Mouse (Mus musculus): ENCODE data around the gene Gm10337. TPM values are rescaled to one million over a fixed set of nuclear protein-coding genes. Genes with fewer than 3 reads are reported as not detected.

Gene Gm10337
- polyA plus RNA-seq, 1 experiment from 2014 or later, result 14.8 TPM

- no peak for ATAC-seq (ENCODE audit: low FRiP score, low read depth)
- H3K9me3 ChIP-seq, result no peaks in the 10 kb centered on the region
- no peaks in the 10 kb centered on the region for H3K27me3 ChIP-seq
- WGBS, result 89% methylated on average over 19 of the region's 19 CpGs
- H3K9ac ChIP-seq, result no peak overlapping the region
- no peaks in the 10 kb centered on the region for H3K4me1 ChIP-seq (replicated peaks)
- no peak overlapping the region for H3K4me2 ChIP-seq
- H3K4me3 ChIP-seq, result no peak overlapping the region
- peaks cover 89% of the 10 kb centered on the region for H3K36me3 ChIP-seq
- H3K27ac ChIP-seq (replicated peaks), result no peak overlapping the region
These were observed 2.3 kb upstream of the Gm10337 start for GRCm38 (mm10) chr15:102501084-102501814.

DNA sequence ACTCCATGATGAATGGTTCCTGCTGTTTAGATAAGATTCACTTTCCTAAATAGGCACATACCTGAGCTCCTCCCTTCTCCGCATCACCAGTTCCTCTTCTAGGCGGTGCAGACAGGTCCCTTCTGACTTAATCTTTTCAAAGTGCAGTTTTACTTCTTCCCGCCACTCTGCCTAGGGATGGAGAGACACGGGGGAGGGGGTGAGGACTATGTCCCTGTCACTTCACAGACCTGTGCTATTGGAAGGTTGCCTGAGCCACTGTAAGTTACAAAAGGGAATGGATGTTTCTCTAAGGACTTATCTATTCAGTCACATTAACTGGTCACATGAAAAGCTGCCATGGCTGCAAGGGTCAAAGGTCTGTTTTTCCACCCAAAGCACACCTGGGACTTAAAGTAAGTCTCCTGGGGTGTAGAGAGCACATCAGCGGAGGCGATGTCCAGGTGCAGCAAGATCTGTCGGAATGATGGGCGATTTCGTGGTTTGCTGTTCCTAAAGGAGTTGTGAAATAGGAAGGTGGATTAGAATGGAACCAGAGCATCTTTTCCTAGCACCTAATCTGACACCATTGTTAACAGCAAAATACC is 1.2 kb upstream of the Gm10337 start:
- no peaks in the 10 kb centered on the region for H3K9me3 ChIP-seq
- H3K27ac ChIP-seq (replicated peaks), result no peak overlapping the region
- no peak overlapping the region for H3K4me3 ChIP-seq
- no peak overlapping the region for H3K9ac ChIP-seq
- WGBS, result 82% methylated on average over 9 of the region's 9 CpGs
- no peaks in the 10 kb centered on the region for H3K4me1 ChIP-seq (replicated peaks)
- no peaks in the 10 kb centered on the region for H3K27me3 ChIP-seq
- ATAC-seq (ENCODE audit: low FRiP score, low read depth), result no peak
- no peak overlapping the region for H3K4me2 ChIP-seq
- H3K36me3 ChIP-seq, result peaks cover 80% of the 10 kb centered on the region

DNA sequence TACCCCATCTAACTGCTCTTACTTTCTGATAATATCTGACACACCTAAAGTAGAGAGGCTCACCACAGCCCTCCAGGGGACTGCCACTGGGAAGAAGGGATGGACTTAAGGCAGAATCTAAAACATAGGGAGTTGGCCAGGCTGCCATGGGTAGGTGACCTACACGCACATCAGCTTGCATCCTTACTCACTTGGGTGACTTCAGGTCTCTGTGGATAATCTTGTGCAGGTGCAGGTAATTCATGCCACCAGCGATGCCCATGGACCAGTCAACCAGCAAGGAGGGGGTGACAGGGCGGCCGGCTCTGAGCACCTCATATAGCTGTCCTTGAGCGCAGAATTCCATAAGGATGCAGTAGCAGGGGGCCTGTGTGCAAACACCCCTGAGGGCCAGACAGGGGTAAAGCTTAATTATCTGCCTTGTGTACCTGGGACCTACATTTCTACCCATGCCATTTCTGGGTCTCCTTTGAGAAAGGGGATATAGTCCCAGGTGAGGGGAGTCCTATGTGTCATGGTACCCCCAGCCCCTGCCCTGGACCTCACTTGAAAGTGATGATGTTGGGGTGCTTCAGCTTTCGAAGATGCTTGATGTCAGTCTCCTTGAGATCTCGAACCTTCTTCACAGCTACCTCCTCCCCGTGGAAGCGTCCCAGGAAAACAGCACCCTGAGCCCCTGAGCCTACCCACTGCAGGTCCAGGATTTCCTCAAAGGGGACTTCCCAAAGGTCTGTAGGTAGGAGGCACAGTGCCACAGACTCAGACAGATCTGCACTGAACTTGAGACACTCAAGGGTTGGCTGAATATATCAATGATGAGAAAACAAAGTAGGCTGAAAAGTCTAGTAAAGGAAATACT is 631 bp downstream of the Gm10337 start:
- no peak overlapping the region for H3K4me2 ChIP-seq
- ATAC-seq (ENCODE audit: low FRiP score, low read depth), result no peak
- 90% methylated on average over 9 of the region's 9 CpGs for WGBS
- no peaks in the 10 kb centered on the region for H3K9me3 ChIP-seq
- H3K27ac ChIP-seq (replicated peaks), result no peak overlapping the region
- peaks cover 10% of the 10 kb centered on the region for H3K4me1 ChIP-seq (replicated peaks)
- H3K36me3 ChIP-seq, result peaks cover 72% of the 10 kb centered on the region
- no peaks in the 10 kb centered on the region for H3K27me3 ChIP-seq
- no peak overlapping the region for H3K9ac ChIP-seq
- H3K4me3 ChIP-seq, result no peak overlapping the region

GRCm38 (mm10) chr15:102505073-102505769 is 1.7 kb downstream of the Gm10337 start:
- WGBS, result 75% methylated on average over 12 of the region's 12 CpGs
- Histone ChIP-seq H3K4me2 (no peak overlapping the region), H3K9me3 (no peaks in the 10 kb centered on the region), H3K36me3 (peaks cover 61% of the 10 kb centered on the region), H3K9ac (no peak overlapping the region), H3K4me3 (no peak overlapping the region), H3K4me1 (replicated peaks) (peaks cover 20% of the 10 kb centered on the region), H3K27me3 (no peaks in the 10 kb centered on the region), H3K27ac (replicated peaks) (no peak overlapping the region)
- ATAC-seq (ENCODE audit: low FRiP score, low read depth), result no peak

GRCm38 (mm10) chr15:102505770-102506463 is 2.4 kb downstream of the Gm10337 start:
- no peak overlapping the region for H3K4me3 ChIP-seq
- WGBS, result 85% methylated on average over 9 of the region's 9 CpGs
- peaks cover 26% of the 10 kb centered on the region for H3K4me1 ChIP-seq (replicated peaks)
- no peak overlapping the region for H3K4me2 ChIP-seq
- H3K9me3 ChIP-seq, result no peaks in the 10 kb centered on the region
- H3K27me3 ChIP-seq, result no peaks in the 10 kb centered on the region
- no peak overlapping the region for H3K9ac ChIP-seq
- no peak overlapping the region for H3K27ac ChIP-seq (replicated peaks)
- peaks cover 54% of the 10 kb centered on the region for H3K36me3 ChIP-seq
- no peak for ATAC-seq (ENCODE audit: low FRiP score, low read depth)

GRCm38 (mm10) chr15:102506464-102506830 is 2.9 kb downstream of the Gm10337 start:
- no peak overlapping the region for H3K27ac ChIP-seq (replicated peaks)
- H3K27me3 ChIP-seq, result no peaks in the 10 kb centered on the region
- 60% methylated on average over 2 of the region's 2 CpGs for WGBS
- no peak overlapping the region for H3K4me3 ChIP-seq
- no peak overlapping the region for H3K9ac ChIP-seq
- no peaks in the 10 kb centered on the region for H3K9me3 ChIP-seq
- no peak overlapping the region for H3K4me2 ChIP-seq
- H3K36me3 ChIP-seq, result peaks cover 49% of the 10 kb centered on the region
- peaks cover 31% of the 10 kb centered on the region for H3K4me1 ChIP-seq (replicated peaks)
- ATAC-seq (ENCODE audit: low FRiP score, low read depth), result no peak

DNA sequence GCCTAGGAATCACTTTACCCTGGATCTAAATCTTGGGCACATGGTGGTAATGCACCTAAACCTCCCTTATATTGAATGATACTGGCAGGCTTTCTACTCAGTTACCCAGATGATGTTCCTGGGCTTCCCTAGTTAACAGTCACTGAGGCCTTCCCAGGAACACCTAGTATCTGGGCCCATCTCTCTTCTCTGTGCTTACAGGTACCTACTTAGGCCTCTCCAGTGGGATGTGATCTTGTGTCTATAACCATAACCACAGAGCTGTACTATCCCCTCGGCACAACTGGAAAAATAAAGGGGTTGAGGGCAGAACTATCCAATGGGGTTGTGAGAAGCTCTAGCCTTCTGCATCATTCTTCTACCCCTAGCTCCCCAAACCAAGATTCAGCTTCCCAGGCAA is 3.3 kb downstream of the Gm10337 start:
- H3K9ac ChIP-seq, result no peak overlapping the region
- peaks cover 35% of the 10 kb centered on the region for H3K4me1 ChIP-seq (replicated peaks)
- H3K4me2 ChIP-seq, result no peak overlapping the region
- no peak for ATAC-seq (ENCODE audit: low FRiP score, low read depth)
- H3K9me3 ChIP-seq, result no peaks in the 10 kb centered on the region
- no peak overlapping the region for H3K27ac ChIP-seq (replicated peaks)
- peaks cover 45% of the 10 kb centered on the region for H3K36me3 ChIP-seq
- H3K4me3 ChIP-seq, result no peak overlapping the region
- WGBS, result 94% methylated on average over 1 of the region's 1 CpGs
- no peaks in the 10 kb centered on the region for H3K27me3 ChIP-seq

- H3K4me3 ChIP-seq, result no peak overlapping the region
- peaks cover 38% of the 10 kb centered on the region for H3K36me3 ChIP-seq
- no peak overlapping the region for H3K4me2 ChIP-seq
- H3K27me3 ChIP-seq, result no peaks in the 10 kb centered on the region
- H3K9me3 ChIP-seq, result no peaks in the 10 kb centered on the region
- no peak overlapping the region for H3K27ac ChIP-seq (replicated peaks)
- H3K4me1 ChIP-seq (replicated peaks), result peaks cover 42% of the 10 kb centered on the region
- ATAC-seq (ENCODE audit: low FRiP score, low read depth), result no peak
- H3K9ac ChIP-seq, result no peak overlapping the region
These were observed 4.0 kb downstream of the Gm10337 start for GRCm38 (mm10) chr15:102507561-102507960.

DNA sequence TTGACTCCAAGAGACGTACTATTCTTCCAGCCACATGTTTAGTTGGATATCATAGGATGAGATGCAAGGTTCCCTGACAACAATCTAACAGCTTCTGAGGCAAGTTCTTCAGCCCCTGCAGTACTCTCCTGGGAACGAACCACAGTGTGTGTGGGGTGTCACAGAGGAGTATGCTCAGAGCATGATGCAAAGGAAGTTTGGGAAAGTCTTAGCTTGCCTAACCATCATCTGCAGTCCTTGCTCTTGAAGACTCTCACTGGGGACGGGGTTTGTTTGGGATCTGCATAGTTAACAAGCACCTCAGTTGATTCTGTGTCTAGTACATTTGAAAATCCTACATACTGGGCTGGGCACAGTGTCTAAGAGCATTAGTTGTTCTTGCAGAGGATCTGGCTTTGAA is 4.8 kb downstream of the Gm10337 start:
- Histone ChIP-seq H3K27me3 (no peaks in the 10 kb centered on the region), H3K27ac (replicated peaks) (no peak overlapping the region), H3K4me2 (no peak overlapping the region), H3K9ac (no peak overlapping the region), H3K4me3 (no peak overlapping the region), H3K36me3 (peaks cover 30% of the 10 kb centered on the region), H3K9me3 (no peaks in the 10 kb centered on the region), H3K4me1 (replicated peaks) (peaks cover 49% of the 10 kb centered on the region)
- no peak for ATAC-seq (ENCODE audit: low FRiP score, low read depth)
- WGBS, result 91% methylated on average over 3 of the region's 3 CpGs

GRCm38 (mm10) chr15:102510110-102510509 is 6.6 kb downstream of the Gm10337 start:
- peak overlapping the region; percentile 53 for H3K4me3 ChIP-seq
- H3K27ac ChIP-seq (replicated peaks), result peak overlapping the region; percentile 87
- H3K4me1 ChIP-seq (replicated peaks), result peaks cover 65% of the 10 kb centered on the region
- ATAC-seq (ENCODE audit: low FRiP score, low read depth), result peak; percentile 68
- 4% methylated on average over 9 of the region's 9 CpGs for WGBS
- H3K4me2 ChIP-seq, result peak overlapping the region; percentile 69
- peak overlapping the region; percentile 67 for H3K9ac ChIP-seq
- peaks cover 13% of the 10 kb centered on the region for H3K36me3 ChIP-seq
- no peaks in the 10 kb centered on the region for H3K9me3 ChIP-seq
- no peaks in the 10 kb centered on the region for H3K27me3 ChIP-seq

- 4% methylated on average over 34 of the region's 34 CpGs for WGBS
- H3K4me2 ChIP-seq, result peak overlapping the region; percentile 69
- H3K9me3 ChIP-seq, result no peaks in the 10 kb centered on the region
- 0 out of 2 replicates have a peak, but pooled peaks cover 6% of the 10 kb centered on the region for H3K36me3 ChIP-seq
- H3K4me1 ChIP-seq (replicated peaks), result peaks cover 71% of the 10 kb centered on the region
- peak overlapping the region; percentile 67 for H3K9ac ChIP-seq
- peak overlapping the region; percentile 53 for H3K4me3 ChIP-seq
- peak overlapping the region; percentile 87 for H3K27ac ChIP-seq (replicated peaks)
- H3K27me3 ChIP-seq, result no peaks in the 10 kb centered on the region
- ATAC-seq (ENCODE audit: low FRiP score, low read depth), result peak; percentile 94
These were observed 7.2 kb downstream of the Gm10337 start for GRCm38 (mm10) chr15:102510590-102511284.

Measured in hindbrain, embryonic 15.5 days (tissue).